Mouse (Mus musculus): ENCODE results near the gene Nav2.

DNA sequence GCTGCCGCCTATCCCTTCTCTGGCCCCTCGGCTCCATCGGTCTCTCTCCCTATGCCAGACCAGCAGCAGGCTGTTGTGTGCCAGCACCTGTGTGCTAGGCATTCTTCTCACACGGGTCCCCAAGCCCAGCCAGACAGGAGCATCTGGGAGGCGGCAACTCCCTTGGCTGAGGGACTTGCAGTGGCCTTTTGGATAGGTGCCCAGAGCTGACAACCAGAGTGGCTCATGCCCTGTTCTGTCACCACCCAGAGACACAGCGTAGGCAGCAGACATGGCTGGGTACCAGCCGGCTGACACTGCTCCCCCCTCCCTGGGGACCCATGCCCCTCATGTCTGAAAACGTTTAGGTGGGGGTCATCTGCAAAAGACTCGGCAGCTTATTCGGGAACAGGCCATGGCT, 146.8 kb downstream of the Nav2 start:
- TF ChIP-seq POLR2A (IDR thresholded peaks at IDR 0.05; ENCODE audit: borderline replicate concordance, insufficient read depth, low read length) (no peak), CTCF (IDR thresholded peaks at IDR 0.05; ENCODE audit: borderline replicate concordance, insufficient read depth, low read depth, low read length) (no peak)

Measured in cerebellum, adult 2 months (tissue).